Mouse (Mus musculus): ENCODE measurements around the gene Gm10842. TPM values are rescaled to one million over a fixed set of nuclear protein-coding genes. Genes with fewer than 3 reads are reported as not detected.
A peak's percentile ranks its signal among the peaks of the same experiment; 100 is the strongest.

The Gm10842 gene
- total and polyA plus RNA-seq, 2 experiments, result not detected

- Histone ChIP-seq H3K27me3 (ENCODE audit: control insufficient read depth, insufficient read depth, low read length) (no peaks in the 10 kb centered on the region), H3K79me2 (ENCODE audit: control insufficient read depth, insufficient read depth, low read length) (no peaks in the 10 kb centered on the region), H3K4me1 (ENCODE audit: control insufficient read depth, insufficient read depth, low read length) (no peaks in the 10 kb centered on the region), H3K36me3 (ENCODE audit: control insufficient read depth, insufficient read depth, low read length) (no peaks in the 10 kb centered on the region), H3K4me3 (ENCODE audit: insufficient read depth, low read depth, low read length) (no peak overlapping the region), H3K27ac (replicated peaks; ENCODE audit: insufficient read depth, low read depth, low read length) (no peak overlapping the region), H3K9ac (ENCODE audit: low read depth, low read length) (no peak overlapping the region)
- TF ChIP-seq POLR2A (IDR thresholded peaks at IDR 0.05; ENCODE audit: extremely low read depth, insufficient read depth, low read length) (no peak), CTCF (IDR thresholded peaks at IDR 0.05; ENCODE audit: low read depth, low read length) (no peak)
- WGBS, result 66% methylated on average over 4 of the region's 4 CpGs
- DNase-seq (ENCODE audit: extremely low read depth, low read depth, low spot score), result no peak
Measured at GRCm38 (mm10) chr11:105155915-105156314, 9.2 kb downstream of the Gm10842 start.

GRCm38 (mm10) chr11:105156748-105157267 is 10.1 kb downstream of the Gm10842 start:
- no peaks in the 10 kb centered on the region for H3K79me2 ChIP-seq (ENCODE audit: control insufficient read depth, insufficient read depth, low read length)
- 83% methylated on average over 19 of the region's 19 CpGs for WGBS
- no peak for DNase-seq (ENCODE audit: extremely low read depth, low read depth, low spot score)
- H3K4me3 ChIP-seq (ENCODE audit: insufficient read depth, low read depth, low read length), result no peak overlapping the region
- H3K27ac ChIP-seq (replicated peaks; ENCODE audit: insufficient read depth, low read depth, low read length), result no peak overlapping the region
- H3K9ac ChIP-seq (ENCODE audit: low read depth, low read length), result no peak overlapping the region
- no peaks in the 10 kb centered on the region for H3K36me3 ChIP-seq (ENCODE audit: control insufficient read depth, insufficient read depth, low read length)
- no peak for TF ChIP-seq POLR2A (IDR thresholded peaks at IDR 0.05; ENCODE audit: extremely low read depth, insufficient read depth, low read length)
- TF ChIP-seq CTCF (IDR thresholded peaks at IDR 0.05; ENCODE audit: low read depth, low read length), result no peak
- no peaks in the 10 kb centered on the region for H3K4me1 ChIP-seq (ENCODE audit: control insufficient read depth, insufficient read depth, low read length)
- H3K27me3 ChIP-seq (ENCODE audit: control insufficient read depth, insufficient read depth, low read length), result no peaks in the 10 kb centered on the region

- no peak overlapping the region for H3K27ac ChIP-seq (replicated peaks; ENCODE audit: insufficient read depth, low read depth, low read length)
- H3K27me3 ChIP-seq (ENCODE audit: control insufficient read depth, insufficient read depth, low read length), result no peaks in the 10 kb centered on the region
- no peaks in the 10 kb centered on the region for H3K36me3 ChIP-seq (ENCODE audit: control insufficient read depth, insufficient read depth, low read length)
- TF ChIP-seq CTCF (IDR thresholded peaks at IDR 0.05; ENCODE audit: low read depth, low read length) (no peak), POLR2A (IDR thresholded peaks at IDR 0.05; ENCODE audit: extremely low read depth, insufficient read depth, low read length) (no peak)
- peak; percentile 49 for DNase-seq (ENCODE audit: extremely low read depth, low read depth, low spot score)
- no peak overlapping the region for H3K4me3 ChIP-seq (ENCODE audit: insufficient read depth, low read depth, low read length)
- H3K4me1 ChIP-seq (ENCODE audit: control insufficient read depth, insufficient read depth, low read length), result no peaks in the 10 kb centered on the region
- no peak overlapping the region for H3K9ac ChIP-seq (ENCODE audit: low read depth, low read length)
- H3K79me2 ChIP-seq (ENCODE audit: control insufficient read depth, insufficient read depth, low read length), result no peaks in the 10 kb centered on the region
Measured at GRCm38 (mm10) chr11:105158047-105158446, 11.4 kb downstream of the Gm10842 start.

GRCm38 (mm10) chr11:105159673-105160360 is 13.1 kb downstream of the Gm10842 start:
- no peaks in the 10 kb centered on the region for H3K79me2 ChIP-seq (ENCODE audit: control insufficient read depth, insufficient read depth, low read length)
- no peak for DNase-seq (ENCODE audit: extremely low read depth, low read depth, low spot score)
- H3K27ac ChIP-seq (replicated peaks; ENCODE audit: insufficient read depth, low read depth, low read length), result no peak overlapping the region
- no peak overlapping the region for H3K4me3 ChIP-seq (ENCODE audit: insufficient read depth, low read depth, low read length)
- WGBS, result 74% methylated on average over 6 of the region's 6 CpGs
- no peak overlapping the region for H3K9ac ChIP-seq (ENCODE audit: low read depth, low read length)
- H3K4me1 ChIP-seq (ENCODE audit: control insufficient read depth, insufficient read depth, low read length), result no peaks in the 10 kb centered on the region
- no peaks in the 10 kb centered on the region for H3K36me3 ChIP-seq (ENCODE audit: control insufficient read depth, insufficient read depth, low read length)
- TF ChIP-seq CTCF (IDR thresholded peaks at IDR 0.05; ENCODE audit: low read depth, low read length) (no peak), POLR2A (IDR thresholded peaks at IDR 0.05; ENCODE audit: extremely low read depth, insufficient read depth, low read length) (no peak)
- no peaks in the 10 kb centered on the region for H3K27me3 ChIP-seq (ENCODE audit: control insufficient read depth, insufficient read depth, low read length)

GRCm38 (mm10) chr11:105161411-105161810 is 14.7 kb downstream of the Gm10842 start:
- Histone ChIP-seq H3K27me3 (ENCODE audit: control insufficient read depth, insufficient read depth, low read length) (0 out of 2 replicates have a peak, but pooled peaks cover 2% of the 10 kb centered on the region), H3K79me2 (ENCODE audit: control insufficient read depth, insufficient read depth, low read length) (no peaks in the 10 kb centered on the region), H3K36me3 (ENCODE audit: control insufficient read depth, insufficient read depth, low read length) (no peaks in the 10 kb centered on the region), H3K9ac (ENCODE audit: low read depth, low read length) (no peak overlapping the region), H3K4me1 (ENCODE audit: control insufficient read depth, insufficient read depth, low read length) (no peaks in the 10 kb centered on the region), H3K4me3 (ENCODE audit: insufficient read depth, low read depth, low read length) (no peak overlapping the region), H3K27ac (replicated peaks; ENCODE audit: insufficient read depth, low read depth, low read length) (no peak overlapping the region)
- no peak for DNase-seq (ENCODE audit: extremely low read depth, low read depth, low spot score)
- 96% methylated on average over 2 of the region's 2 CpGs for WGBS
- TF ChIP-seq CTCF (IDR thresholded peaks at IDR 0.05; ENCODE audit: low read depth, low read length) (no peak), POLR2A (IDR thresholded peaks at IDR 0.05; ENCODE audit: extremely low read depth, insufficient read depth, low read length) (no peak)

Measured in liver, adult 2 months (tissue).